Comparison of ENCODE assay signal across 12 mouse cellular contexts in genomic region chr4:52211022-52211421, GRCm38 (mm10).
A peak's percentile ranks its signal among the peaks of the same experiment; 100 is the strongest.
DNase-seq lines count a peak whose midpoint lies in the region; ATAC-seq and TF ChIP-seq lines count a peak whose summit lies in the region.
"Had no signal": no experiment of that assay in that cellular context is flagged by ENCODE, and none has a peak within 500 bp of the region (broad histone marks: within the 10 kb centered on the region; RNA-seq: fewer than 3 reads in every experiment).

No protein-coding gene starts in this region.

- H3K4me2 ChIP-seq in forebrain, postnatal 0 days (ENCODE audit: low read depth) = no peak overlapping the region
- H3K4me2 ChIP-seq in neural tube, embryonic 13.5 days = no peak overlapping the region
- H3K4me2 ChIP-seq: embryonic facial prominence, embryonic 15.5 days; heart, embryonic 12.5 days had no signal

- no peaks in the 10 kb centered on the region for H3K36me3 ChIP-seq in forebrain, postnatal 0 days (ENCODE audit: insufficient read depth)
- no peaks in the 10 kb centered on the region for H3K36me3 ChIP-seq in neural tube, embryonic 13.5 days
- H3K36me3 ChIP-seq: embryonic facial prominence, embryonic 15.5 days; heart, embryonic 12.5 days had no signal

- no peaks in the 10 kb centered on the region for H3K9me3 ChIP-seq in forebrain, postnatal 0 days (ENCODE audit: low read length)
- H3K9me3 ChIP-seq in neural tube, embryonic 13.5 days = no peaks in the 10 kb centered on the region
- H3K9me3 ChIP-seq: embryonic facial prominence, embryonic 15.5 days; heart, embryonic 12.5 days had no signal

- H3K9ac ChIP-seq in forebrain, postnatal 0 days = no peak overlapping the region
- H3K9ac ChIP-seq in neural tube, embryonic 13.5 days = no peak overlapping the region
- H3K9ac ChIP-seq: embryonic facial prominence, embryonic 15.5 days; heart, embryonic 12.5 days had no signal

- no peak overlapping the region for H3K27ac ChIP-seq in forebrain, postnatal 0 days (ENCODE audit: low read depth, low read length)
- H3K27ac ChIP-seq in neural tube, embryonic 13.5 days (replicated peaks) = no peak overlapping the region
- H3K27ac ChIP-seq: embryonic facial prominence, embryonic 15.5 days had no signal

- peak; percentile 65 for ATAC-seq in forebrain, postnatal 0 days
- ATAC-seq in neural tube, embryonic 13.5 days (ENCODE audit: low read depth) = peak; percentile 59
- ATAC-seq: intestine, postnatal 0 days had no signal

- intact Hi-C loops in heart, postnatal 36 days (cut with DNase I) = no loop called here

- TF ChIP-seq CTCF in forebrain, postnatal 0 days (IDR thresholded peaks at IDR 0.05; ENCODE audit: low read depth) = no peak

- peak; percentile 4 for DNase-seq in layer of hippocampus, adult 11-12 months (ENCODE audit: low spot score)
- no peak for DNase-seq in layer of hippocampus, adult 9-10 months (ENCODE audit: low spot score)
- DNase-seq in forebrain, postnatal 0 days = peak; percentile 20
- DNase-seq in layer of hippocampus, adult 8-10 months (ENCODE audit: low spot score in 2 of 2) = peak; percentile 6 to 21
- no peak for DNase-seq in heart, postnatal 36 days
- no peak for DNase-seq in adrenal gland, postnatal 36 days
- DNase-seq in heart, postnatal 4 days = no peak
- DNase-seq: thymus, adult 18-20 months had no signal

- H3K27me3 ChIP-seq in forebrain, postnatal 0 days (ENCODE audit: insufficient read depth, low read length) = no peaks in the 10 kb centered on the region
- peaks cover 3% of the 10 kb centered on the region; the same call in 1 of the 2 replicates for H3K27me3 ChIP-seq in neural tube, embryonic 13.5 days
- H3K27me3 ChIP-seq: embryonic facial prominence, embryonic 15.5 days; heart, embryonic 12.5 days had no signal

- H3K4me1 ChIP-seq in forebrain, postnatal 0 days (ENCODE audit: insufficient read depth) = no peaks in the 10 kb centered on the region
- H3K4me1 ChIP-seq in neural tube, embryonic 13.5 days (replicated peaks) = peaks cover 15% of the 10 kb centered on the region
- H3K4me1 ChIP-seq: embryonic facial prominence, embryonic 15.5 days; heart, embryonic 12.5 days had no signal

- no peak overlapping the region for H3K4me3 ChIP-seq in forebrain, postnatal 0 days (ENCODE audit: low read depth, low read length)
- H3K4me3 ChIP-seq in neural tube, embryonic 13.5 days = no peak overlapping the region
- H3K4me3 ChIP-seq: embryonic facial prominence, embryonic 15.5 days; heart, embryonic 12.5 days had no signal

- WGBS in forebrain, postnatal 0 days = 19% methylated on average over 5 of the region's 5 CpGs
- 12% methylated on average over 5 of the region's 5 CpGs for WGBS in neural tube, embryonic 13.5 days

Comparison
In these comparisons a context has a peak if more than half of its experiments do, and no peak if none do; other contexts are left out.
1. DNase-seq: peak in layer of hippocampus, adult 11-12 months (single experiment), forebrain, postnatal 0 days (single experiment) and layer of hippocampus, adult 8-10 months (2 of 2); none in layer of hippocampus, adult 9-10 months (single experiment), heart, postnatal 36 days (0 of 2), adrenal gland, postnatal 36 days (0 of 2) and heart, postnatal 4 days (single experiment).